Mouse (Mus musculus) limb, embryonic 11.5 days (tissue): ENCODE measurements around the gene Sall2. TPM values are rescaled to one million over a fixed set of nuclear protein-coding genes. Genes with fewer than 3 reads are reported as not detected.

ENCODE experiments used
- ATAC-seq: fragments of 200-750 bp; cut with Nextera tagmentation; 2 replicates; pipeline ENCODE4 v1.8.0; 2017; ENCODE audit warnings: low read depth; ENCODE audit not compliant: insufficient number of reproducible peaks, low FRiP score, low TSS enrichment
- DNase-seq: peaks from one replicate; pipeline ENCODE4 v3.0.0-alpha.2; 2015; ENCODE audit warnings: low spot score
- H3K27ac ChIP-seq: fragments of 300-500 bp; sonication (generic); replicated peaks from 2 replicates; pipeline ENCODE4 v1.5.1; 2014; ENCODE audit warnings: low read depth, mild to moderate bottlenecking, low read length
- H3K27me3 ChIP-seq: fragments of 300-500 bp; sonication (generic); 2 replicates; pipeline ENCODE4 v1.6.1; 2014; ENCODE audit warnings: mild to moderate bottlenecking, low read length, mixed read lengths; ENCODE audit not compliant: control insufficient read depth, insufficient read depth
- H3K36me3 ChIP-seq: fragments of 300-500 bp; sonication (generic); 2 replicates; pipeline ENCODE4 v1.6.1; 2014; ENCODE audit warnings: mild to moderate bottlenecking, low read length, moderate library complexity, mixed read lengths; ENCODE audit not compliant: control insufficient read depth, insufficient read depth
- H3K4me1 ChIP-seq: fragments of 300-500 bp; sonication (generic); 2 replicates; pipeline ENCODE4 v1.6.1; 2014; ENCODE audit warnings: low read length, mixed read lengths; ENCODE audit not compliant: control insufficient read depth, insufficient read depth
- H3K4me2 ChIP-seq: fragments of 300-500 bp; sonication (generic); 2 replicates; pipeline ENCODE4 v1.6.1; 2014; ENCODE audit warnings: low read depth, mild to moderate bottlenecking, moderate library complexity; ENCODE audit not compliant: severe bottlenecking
- H3K4me3 ChIP-seq: fragments of 300-500 bp; sonication (generic); 2 replicates; pipeline ENCODE4 v1.5.1; 2014; ENCODE audit warnings: low read depth, low read length
- H3K9ac ChIP-seq: fragments of 300-500 bp; sonication (generic); 2 replicates; pipeline ENCODE4 v1.6.1; 2014; ENCODE audit warnings: mild to moderate bottlenecking, low read length
- H3K9me3 ChIP-seq: fragments of 300-500 bp; sonication (generic); 2 replicates; pipeline ENCODE4 v1.6.1; 2016; ENCODE audit warnings: low read length; ENCODE audit not compliant: control insufficient read depth
- WGBS: fragments of 180-500 bp; shearing (Covaris S2); extraction: QIAGEN DNeasy Blood & Tissue Kit; methylation state at CpG from one replicate; pipeline ENCODE4 v1.1.7; 2014; 5-methylcytosine and 5-hydroxymethylcytosine counted together
- polyA plus RNA-seq: library from polyadenylated mRNA; unstranded; fragments of >200 nt; fragmentation: Nextera tagmentation; extraction: Ambion mirVana; gene quantifications from 2 replicates; pipeline ENCODE4 v1.2.1, GENCODE M21; 2014

Gene Sall2
- polyA plus RNA-seq, 1 experiment from 2014 or later, result 30.2 TPM

- peak overlapping the region; percentile 81 for H3K9ac ChIP-seq
- H3K4me2 ChIP-seq, result peak overlapping the region; percentile 66
- no peaks in the 10 kb centered on the region for H3K36me3 ChIP-seq
- peaks cover 5% of the 10 kb centered on the region for H3K4me1 ChIP-seq
- peak overlapping the region; percentile 93 for H3K4me3 ChIP-seq
- H3K9me3 ChIP-seq, result no peaks in the 10 kb centered on the region
- peak overlapping the region; percentile 47; the same call in 1 of the 2 replicates for H3K27ac ChIP-seq
- H3K27me3 ChIP-seq, result no peaks in the 10 kb centered on the region
- under 1% methylated on average over 21 of the region's 21 CpGs for WGBS
- peak; percentile 23; the same call in 1 of the 2 replicates for ATAC-seq
- no peak for DNase-seq
Measured at GRCm38 (mm10) chr14:52279747-52280120, 48.8 kb downstream of the Sall2 start.

- Histone ChIP-seq H3K4me2 (peak within 1 kb of the TSS; percentile 66), H3K9ac (peak within 1 kb of the TSS; percentile 81), H3K4me1 (peaks cover 5% of the 10 kb centered on the region), H3K27ac (peak within 1 kb of the TSS; percentile 47; the same call in 1 of the 2 replicates), H3K4me3 (peak within 1 kb of the TSS; percentile 93), H3K36me3 (no peaks in the 10 kb centered on the region), H3K27me3 (no peaks in the 10 kb centered on the region), H3K9me3 (no peaks in the 10 kb centered on the region)
- WGBS, result under 1% methylated on average over 56 of the region's 66 CpGs
- DNase-seq (peak; percentile 100), ATAC-seq (peak; percentile 98)
Measured at GRCm38 (mm10) chr14:52278932-52279746, 49.4 kb downstream of the Sall2 start, which contains the start of the genes Tox4 and Rab2b. TSS of gene Tox4 (plus strand) at chr14:52279146. TSS of gene Rab2b (minus strand) at chr14:52279545.

GRCm38 (mm10) chr14:52277210-52277609 is 51.4 kb downstream of the Sall2 start:
- Histone ChIP-seq H3K9me3 (no peaks in the 10 kb centered on the region), H3K4me2 (no peak overlapping the region), H3K4me3 (no peak overlapping the region), H3K36me3 (no peaks in the 10 kb centered on the region), H3K27ac (no peak overlapping the region), H3K27me3 (no peaks in the 10 kb centered on the region), H3K4me1 (peaks cover 5% of the 10 kb centered on the region), H3K9ac (no peak overlapping the region)
- no peak for ATAC-seq
- DNase-seq, result no peak
- 96% methylated on average over 4 of the region's 4 CpGs for WGBS

GRCm38 (mm10) chr14:52272781-52273180 is 55.8 kb downstream of the Sall2 start:
- no peak for ATAC-seq
- no peaks in the 10 kb centered on the region for H3K36me3 ChIP-seq

More at GRCm38 (mm10) chr14:52272781-52273180, 55.8 kb downstream of the Sall2 start:
- DNase-seq, result no peak
- no peak overlapping the region for H3K4me3 ChIP-seq
- 67% methylated on average over 3 of the region's 3 CpGs for WGBS
- no peak overlapping the region for H3K4me2 ChIP-seq
- no peaks in the 10 kb centered on the region for H3K27me3 ChIP-seq
- H3K9me3 ChIP-seq, result no peaks in the 10 kb centered on the region
- no peak overlapping the region for H3K27ac ChIP-seq
- no peak overlapping the region for H3K9ac ChIP-seq
- no peaks in the 10 kb centered on the region for H3K4me1 ChIP-seq

Other genes with a start within 250 kb of the Sall2 start
- 989 and 1,009 TPM in 2 replicates for gene Hnrnpc, start 224.7 kb downstream of the Sall2 start, polyA plus RNA-seq
- 119 and 124 TPM in 2 replicates for gene Rpgrip1, start 218.1 kb downstream of the Sall2 start, polyA plus RNA-seq
- 82.9 and 90.9 TPM in 2 replicates for gene Supt16, start 131.3 kb downstream of the Sall2 start, polyA plus RNA-seq
- 55.4 and 58.6 TPM in 2 replicates for gene Chd8, start 71.0 kb downstream of the Sall2 start, polyA plus RNA-seq
- gene Tox4, start 49.6 kb downstream of the Sall2 start, polyA plus RNA-seq, result 48.5 and 52.3 TPM in 2 replicates
- 24.8 and 29.1 TPM in 2 replicates for gene Rab2b, start 49.2 kb downstream of the Sall2 start, polyA plus RNA-seq
- 45.5 and 47.7 TPM in 2 replicates for gene Mettl3, start 23.6 kb downstream of the Sall2 start, polyA plus RNA-seq
- gene Olfr1513, start 27.6 kb upstream of the Sall2 start, polyA plus RNA-seq, result not detected in 2 replicates
- not detected in 2 replicates for gene Olfr1512, start 50.4 kb upstream of the Sall2 start, polyA plus RNA-seq
- not detected in 2 replicates for gene Olfr1511, start 68.6 kb upstream of the Sall2 start, polyA plus RNA-seq
- gene Olfr1510, start 85.6 kb upstream of the Sall2 start, polyA plus RNA-seq, result not detected in 2 replicates
- gene Olfr1509, start 114.2 kb upstream of the Sall2 start, polyA plus RNA-seq, result not detected in 2 replicates
- gene Olfr1508, start 138.7 kb upstream of the Sall2 start, polyA plus RNA-seq, result not detected in 2 replicates
- not detected in 2 replicates for gene Olfr1507, start 167.0 kb upstream of the Sall2 start, polyA plus RNA-seq